Mouse (Mus musculus): Measurements from ENCODE around the gene AL731706.2. TPM values are rescaled to one million over a fixed set of nuclear protein-coding genes. Genes with fewer than 3 reads are reported as not detected.

AL731706.2 gene
- polyA plus RNA-seq (2015; fragmentation: Nextera tagmentation; extraction: Ambion mirVana), result 29.6 and 37.6 TPM in 2 replicates

DNA sequence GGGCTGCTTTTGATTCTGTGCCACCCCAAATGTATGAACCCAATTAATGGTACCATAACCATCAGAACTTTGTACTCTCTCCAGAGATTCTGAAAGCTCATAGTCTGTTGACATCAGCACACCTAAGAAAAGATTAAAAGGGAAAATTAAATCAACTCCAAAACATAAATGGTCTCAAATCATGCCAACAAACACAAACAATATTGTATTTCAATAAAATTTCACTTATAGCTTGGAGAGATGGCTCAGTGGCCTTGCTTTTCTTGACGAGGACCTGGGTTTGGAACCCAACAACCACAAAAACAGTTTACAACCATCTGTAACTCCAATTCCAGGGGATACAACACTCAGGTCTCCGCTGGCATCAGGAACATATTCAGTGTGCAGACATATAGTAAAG is at the start of gene AL731706.2:
Gene AL731706.2, minus strand, starts transcription at position 101 of the 400 bp plus-strand sequence.
- no peak within 1 kb of the TSS for H3K9ac ChIP-seq
- peaks cover 30% of the 10 kb centered on the region for H3K36me3 ChIP-seq
- H3K4me2 ChIP-seq, result no peak within 1 kb of the TSS
- H3K9me3 ChIP-seq, result no peaks in the 10 kb centered on the region
- H3K4me3 ChIP-seq, result no peak within 1 kb of the TSS
- no peak within 1 kb of the TSS for H3K27ac ChIP-seq
- ATAC-seq (ENCODE audit: low FRiP score), result no peak
- H3K4me1 ChIP-seq (replicated peaks), result peaks cover 9% of the 10 kb centered on the region
- 98% methylated on average over 2 of the region's 2 CpGs for WGBS
- no peaks in the 10 kb centered on the region for H3K27me3 ChIP-seq

DNA sequence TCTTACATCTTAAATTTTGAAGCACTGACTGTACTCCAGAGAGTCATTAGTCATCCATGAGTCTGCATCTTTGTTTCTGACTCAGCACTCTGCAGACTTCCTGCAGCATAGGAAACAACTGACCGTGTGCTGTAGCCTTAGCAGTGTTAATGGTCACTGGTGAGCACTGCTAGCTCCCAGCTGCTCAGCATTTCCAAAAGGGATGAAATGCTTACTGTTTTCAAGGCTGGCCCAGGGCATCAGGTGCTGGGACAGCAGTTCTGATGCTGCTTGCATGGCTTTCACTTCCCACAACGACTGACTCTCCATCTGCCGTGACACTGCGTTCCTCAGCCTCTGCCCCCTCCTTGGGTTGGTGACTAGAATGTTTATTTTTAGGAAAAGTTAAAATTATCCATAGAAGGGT is 35.5 kb upstream of the AL731706.2 start:
- Histone ChIP-seq H3K9me3 (no peaks in the 10 kb centered on the region), H3K27ac (no peak overlapping the region), H3K36me3 (no peaks in the 10 kb centered on the region), H3K27me3 (no peaks in the 10 kb centered on the region), H3K4me1 (replicated peaks) (0 out of 2 replicates have a peak, but pooled peaks cover 2% of the 10 kb centered on the region), H3K4me3 (no peak overlapping the region), H3K9ac (no peak overlapping the region; the same call in 1 of the 2 replicates), H3K4me2 (no peak overlapping the region)
- peak; percentile 28; the same call in 1 of the 2 replicates for ATAC-seq (ENCODE audit: low FRiP score)
- WGBS, result 63% methylated on average over 4 of the region's 4 CpGs

DNA sequence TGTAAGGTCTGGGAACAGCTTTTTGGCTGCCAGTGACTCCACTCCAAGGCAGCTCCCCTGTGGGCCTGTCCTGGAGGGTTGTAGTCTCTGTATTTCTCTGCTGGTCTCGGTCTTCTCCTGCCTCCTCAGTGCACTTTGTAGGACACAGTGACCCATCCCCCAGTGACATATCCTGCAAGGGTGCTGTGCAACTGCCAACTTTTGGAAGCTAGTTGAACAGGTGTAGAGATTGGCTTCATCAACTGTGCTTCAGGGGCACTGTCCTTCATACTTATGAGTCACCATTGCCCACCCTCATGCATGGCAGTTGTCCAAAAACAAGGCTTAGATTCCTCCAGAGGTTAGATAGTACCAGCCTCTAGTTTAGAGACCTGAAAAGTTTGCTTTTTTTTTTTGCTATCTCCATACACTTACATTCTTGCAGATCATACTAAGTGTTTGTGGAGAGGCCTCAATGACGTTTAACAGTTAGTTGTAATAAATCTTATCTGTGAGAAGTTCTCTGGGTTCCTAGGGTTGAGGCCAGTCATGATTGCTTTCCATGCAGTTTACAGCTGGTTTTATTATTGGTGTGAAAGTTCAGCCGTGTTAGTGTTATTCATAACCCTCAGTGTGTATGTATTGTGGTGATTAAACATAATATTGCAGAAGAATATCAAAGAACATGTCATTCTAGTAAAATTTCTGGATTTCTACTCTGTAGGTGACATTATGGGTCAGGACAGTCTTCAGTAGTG is 34.9 kb upstream of the AL731706.2 start:
- 82% methylated on average over 3 of the region's 3 CpGs for WGBS
- Histone ChIP-seq H3K4me2 (no peak overlapping the region), H3K4me3 (no peak overlapping the region), H3K9me3 (no peaks in the 10 kb centered on the region), H3K27ac (no peak overlapping the region), H3K36me3 (no peaks in the 10 kb centered on the region), H3K4me1 (replicated peaks) (0 out of 2 replicates have a peak, but pooled peaks cover 2% of the 10 kb centered on the region), H3K27me3 (no peaks in the 10 kb centered on the region), H3K9ac (no peak overlapping the region)
- ATAC-seq (ENCODE audit: low FRiP score), result no peak

DNA sequence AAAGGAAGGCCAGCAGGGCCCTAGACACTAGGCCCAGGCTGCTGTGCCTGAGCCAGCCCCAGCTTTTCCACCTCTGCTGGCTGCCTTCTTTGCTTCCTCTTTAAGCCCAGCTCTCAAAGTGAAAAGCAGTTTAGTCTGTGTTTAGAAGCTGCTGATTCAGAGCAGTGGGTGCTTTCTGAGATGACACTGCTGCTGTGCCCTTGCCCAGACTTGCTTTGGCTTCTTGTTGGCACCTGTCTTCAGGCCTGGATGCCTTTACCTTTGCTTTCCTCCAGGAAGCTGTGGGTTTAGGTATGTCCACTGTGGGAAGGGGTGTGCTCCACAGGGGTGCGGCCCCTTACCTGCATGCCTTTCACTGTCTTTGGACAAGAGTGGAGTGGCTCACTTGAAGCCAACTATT is 34.0 kb upstream of the AL731706.2 start:
- Histone ChIP-seq H3K9me3 (no peaks in the 10 kb centered on the region), H3K36me3 (no peaks in the 10 kb centered on the region), H3K4me1 (replicated peaks) (0 out of 2 replicates have a peak, but pooled peaks cover 2% of the 10 kb centered on the region), H3K27me3 (no peaks in the 10 kb centered on the region), H3K4me2 (no peak overlapping the region), H3K27ac (no peak overlapping the region), H3K4me3 (no peak overlapping the region), H3K9ac (no peak overlapping the region)
- 94% methylated on average over 1 of the region's 1 CpGs for WGBS
- no peak for ATAC-seq (ENCODE audit: low FRiP score)

DNA sequence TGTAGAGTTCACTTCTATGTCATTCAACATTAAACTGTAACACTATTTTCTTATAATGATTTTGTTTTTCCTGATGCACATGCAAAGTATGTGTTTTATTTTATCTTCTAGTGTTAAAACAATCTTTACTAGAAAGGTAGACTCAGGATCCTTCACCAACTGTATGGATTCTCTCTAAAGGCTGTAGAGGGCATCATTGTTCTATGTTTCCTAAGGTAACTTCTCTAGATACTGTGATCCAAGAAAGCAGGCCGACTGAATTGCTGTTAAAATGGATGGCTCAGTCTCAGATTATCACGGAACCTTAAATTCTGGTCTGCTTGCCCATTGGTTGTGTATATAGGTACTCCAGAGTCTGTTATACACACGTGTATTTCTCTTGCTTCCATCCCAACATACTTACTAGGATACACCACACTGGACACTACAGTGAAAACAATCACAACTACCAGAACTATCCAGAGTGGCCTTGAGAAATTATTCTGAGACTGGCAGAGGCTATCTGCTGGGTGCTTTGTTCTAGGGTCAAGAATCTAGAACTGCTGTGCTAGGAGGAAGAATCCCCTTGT is 28.9 kb upstream of the AL731706.2 start:
- Histone ChIP-seq H3K9me3 (no peaks in the 10 kb centered on the region), H3K27ac (no peak overlapping the region), H3K4me2 (no peak overlapping the region), H3K9ac (no peak overlapping the region), H3K4me3 (no peak overlapping the region), H3K36me3 (no peaks in the 10 kb centered on the region), H3K27me3 (no peaks in the 10 kb centered on the region), H3K4me1 (replicated peaks) (0 out of 2 replicates have a peak, but pooled peaks cover 7% of the 10 kb centered on the region)
- 0 out of 2 replicates have a peak, but pooled peaks have one; percentile 45 for ATAC-seq (ENCODE audit: low FRiP score)
- WGBS, result 47% methylated on average over 3 of the region's 3 CpGs

DNA sequence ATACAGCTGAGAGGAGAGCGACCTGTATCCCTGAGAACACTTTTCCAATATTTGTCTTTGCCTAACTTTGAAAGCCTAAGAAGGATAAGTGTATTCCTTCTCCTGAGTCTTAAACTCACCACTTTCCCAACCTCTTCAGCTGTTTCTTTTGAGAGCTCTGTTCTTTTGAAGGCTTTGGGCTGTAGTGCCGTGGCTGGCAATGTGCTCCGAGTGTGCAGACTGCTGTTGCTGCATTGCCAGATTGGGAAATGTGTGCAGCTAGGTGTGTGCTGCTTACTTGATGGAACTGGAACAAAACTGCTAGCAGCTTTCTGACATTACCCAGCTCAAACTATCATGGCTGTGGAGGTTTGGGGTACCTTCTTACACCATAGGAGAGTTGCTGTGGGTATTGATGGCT is 27.5 kb upstream of the AL731706.2 start:
- no peaks in the 10 kb centered on the region for H3K9me3 ChIP-seq
- H3K4me2 ChIP-seq, result no peak overlapping the region
- H3K4me3 ChIP-seq, result no peak overlapping the region
- no peak overlapping the region for H3K9ac ChIP-seq
- H3K4me1 ChIP-seq (replicated peaks), result 0 out of 2 replicates have a peak, but pooled peaks cover 7% of the 10 kb centered on the region
- no peaks in the 10 kb centered on the region for H3K36me3 ChIP-seq
- H3K27ac ChIP-seq, result no peak overlapping the region
- no peak for ATAC-seq (ENCODE audit: low FRiP score)
- no peaks in the 10 kb centered on the region for H3K27me3 ChIP-seq
- 30% methylated on average over 3 of the region's 3 CpGs for WGBS

DNA sequence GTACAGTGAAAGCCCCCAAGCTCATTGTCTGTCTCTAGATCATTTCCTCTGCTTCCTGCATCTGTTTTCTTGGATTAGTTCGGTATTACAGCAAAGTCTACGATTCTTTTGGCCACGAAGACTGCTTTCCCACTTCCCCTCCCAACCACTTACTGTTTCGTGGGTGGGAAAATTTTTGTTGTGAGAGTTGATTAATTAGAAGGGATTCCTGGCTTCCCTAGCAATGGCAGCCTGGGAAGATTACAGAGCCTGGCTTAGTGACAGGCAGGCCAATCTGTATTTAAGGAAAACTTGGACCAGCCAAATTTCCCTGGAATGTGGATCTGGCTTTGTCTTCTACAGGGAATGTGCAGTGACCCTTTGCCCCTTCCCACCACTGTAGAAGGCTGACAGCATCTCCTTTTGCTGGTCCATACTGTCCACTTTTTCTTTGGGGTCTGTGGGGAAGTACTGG is 26.5 kb upstream of the AL731706.2 start:
- no peak overlapping the region for H3K9ac ChIP-seq
- no peaks in the 10 kb centered on the region for H3K9me3 ChIP-seq
- WGBS, result 13% methylated on average over 4 of the region's 4 CpGs
- no peaks in the 10 kb centered on the region for H3K36me3 ChIP-seq
- no peak overlapping the region for H3K4me3 ChIP-seq
- 0 out of 2 replicates have a peak, but pooled peaks cover 7% of the 10 kb centered on the region for H3K4me1 ChIP-seq (replicated peaks)
- H3K27ac ChIP-seq, result no peak overlapping the region
- H3K4me2 ChIP-seq, result no peak overlapping the region
- H3K27me3 ChIP-seq, result no peaks in the 10 kb centered on the region
- 0 out of 2 replicates have a peak, but pooled peaks have one; percentile 60 for ATAC-seq (ENCODE audit: low FRiP score)

DNA sequence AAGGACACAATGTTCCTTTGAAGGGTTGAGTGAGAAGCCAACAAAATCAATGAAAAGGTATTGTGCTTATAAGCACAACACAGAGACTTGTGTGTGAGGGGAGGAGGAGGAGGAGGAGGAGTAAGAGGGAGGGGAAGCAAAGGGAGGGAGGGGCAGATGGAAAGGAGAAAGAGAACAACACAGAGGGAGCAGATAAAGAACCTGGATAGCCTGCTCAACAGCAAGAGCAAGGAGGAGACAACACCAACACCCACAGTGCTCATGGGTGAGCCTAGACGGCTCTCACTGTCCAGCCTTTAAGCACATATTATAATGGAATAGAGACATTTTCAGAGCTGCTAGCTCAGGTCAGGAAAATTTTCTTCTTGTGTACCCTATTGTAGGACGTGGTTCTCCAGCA is 23.8 kb upstream of the AL731706.2 start:
- H3K27ac ChIP-seq, result no peak overlapping the region
- 0 out of 2 replicates have a peak, but pooled peaks cover 7% of the 10 kb centered on the region for H3K4me1 ChIP-seq (replicated peaks)
- H3K27me3 ChIP-seq, result no peaks in the 10 kb centered on the region
- no peak overlapping the region for H3K4me3 ChIP-seq
- peaks cover 11% of the 10 kb centered on the region for H3K36me3 ChIP-seq
- H3K4me2 ChIP-seq, result no peak overlapping the region
- WGBS, result 66% methylated on average over 2 of the region's 2 CpGs
- ATAC-seq (ENCODE audit: low FRiP score), result no peak
- H3K9ac ChIP-seq, result no peak overlapping the region
- H3K9me3 ChIP-seq, result no peaks in the 10 kb centered on the region

DNA sequence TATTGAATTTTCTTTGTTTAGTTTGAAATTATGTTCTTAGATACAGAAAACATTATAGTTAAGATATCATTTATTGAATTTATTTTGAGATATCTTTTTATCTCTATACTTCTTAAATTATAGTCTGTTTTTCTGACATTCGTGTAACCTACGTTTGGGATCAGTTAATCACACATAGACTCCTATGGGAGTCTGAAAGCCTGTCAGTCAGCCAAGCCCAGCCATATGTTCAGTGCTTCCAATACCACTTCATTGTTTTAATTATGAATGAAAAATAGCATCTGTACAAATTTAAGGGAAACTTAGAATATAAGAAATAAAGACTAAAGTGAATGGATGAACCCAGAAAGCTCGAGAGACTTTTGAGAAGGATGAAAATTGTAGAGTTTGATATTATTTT is 23.1 kb upstream of the AL731706.2 start:
- no peak for ATAC-seq (ENCODE audit: low FRiP score)
- no peaks in the 10 kb centered on the region for H3K9me3 ChIP-seq
- H3K27ac ChIP-seq, result no peak overlapping the region
- H3K4me1 ChIP-seq (replicated peaks), result 0 out of 2 replicates have a peak, but pooled peaks cover 7% of the 10 kb centered on the region
- no peak overlapping the region for H3K4me3 ChIP-seq
- no peak overlapping the region for H3K9ac ChIP-seq
- 58% methylated on average over 3 of the region's 3 CpGs for WGBS
- peaks cover 11% of the 10 kb centered on the region for H3K36me3 ChIP-seq
- no peak overlapping the region for H3K4me2 ChIP-seq
- no peaks in the 10 kb centered on the region for H3K27me3 ChIP-seq

DNA sequence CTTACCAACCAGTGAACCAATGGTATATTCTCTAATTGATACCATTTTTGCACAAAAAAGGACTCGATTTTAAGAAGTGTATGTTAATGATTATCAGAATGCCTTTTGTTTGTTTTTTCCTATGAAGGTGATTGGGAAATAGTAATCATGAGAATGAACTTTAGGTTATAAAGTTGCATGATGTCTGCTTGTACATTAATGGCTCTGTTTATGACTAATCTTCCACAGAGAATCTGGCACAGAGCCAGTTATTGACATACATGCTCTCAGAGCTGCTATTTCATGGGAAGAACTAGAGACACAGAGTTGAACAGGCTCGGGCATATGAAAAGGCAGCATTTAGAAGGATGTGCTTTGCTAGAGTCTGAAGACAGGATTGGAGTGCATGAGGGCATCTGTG is 10.7 kb upstream of the AL731706.2 start:
- no peaks in the 10 kb centered on the region for H3K36me3 ChIP-seq
- WGBS, result 78% methylated on average over 2 of the region's 2 CpGs
- no peaks in the 10 kb centered on the region for H3K27me3 ChIP-seq
- no peak overlapping the region for H3K4me3 ChIP-seq
- no peak overlapping the region for H3K4me2 ChIP-seq
- no peak for ATAC-seq (ENCODE audit: low FRiP score)
- H3K9me3 ChIP-seq, result no peaks in the 10 kb centered on the region
- H3K27ac ChIP-seq, result no peak overlapping the region
- H3K9ac ChIP-seq, result no peak overlapping the region
- H3K4me1 ChIP-seq (replicated peaks), result peaks cover 14% of the 10 kb centered on the region

DNA sequence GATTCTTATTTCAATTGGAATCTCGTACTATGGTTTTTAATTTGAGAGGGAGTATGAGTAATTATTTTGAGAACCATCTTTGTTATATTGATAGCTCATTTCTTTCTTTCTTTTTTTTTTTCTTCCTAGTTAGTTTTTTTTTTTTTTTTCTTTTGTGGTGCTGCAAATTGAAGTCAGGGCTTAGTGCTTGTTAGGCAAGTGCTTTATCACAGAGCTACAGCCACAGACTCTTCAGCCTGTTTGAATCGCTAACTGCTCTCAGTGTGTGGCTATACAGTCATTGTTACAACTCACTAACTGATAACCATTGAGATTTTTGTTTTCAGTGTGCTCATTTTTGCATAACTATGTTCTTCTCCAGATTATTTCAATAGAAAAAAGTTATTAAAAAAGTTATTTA is 9.0 kb upstream of the AL731706.2 start:
- 60% methylated on average over 2 of the region's 2 CpGs for WGBS

DNA sequence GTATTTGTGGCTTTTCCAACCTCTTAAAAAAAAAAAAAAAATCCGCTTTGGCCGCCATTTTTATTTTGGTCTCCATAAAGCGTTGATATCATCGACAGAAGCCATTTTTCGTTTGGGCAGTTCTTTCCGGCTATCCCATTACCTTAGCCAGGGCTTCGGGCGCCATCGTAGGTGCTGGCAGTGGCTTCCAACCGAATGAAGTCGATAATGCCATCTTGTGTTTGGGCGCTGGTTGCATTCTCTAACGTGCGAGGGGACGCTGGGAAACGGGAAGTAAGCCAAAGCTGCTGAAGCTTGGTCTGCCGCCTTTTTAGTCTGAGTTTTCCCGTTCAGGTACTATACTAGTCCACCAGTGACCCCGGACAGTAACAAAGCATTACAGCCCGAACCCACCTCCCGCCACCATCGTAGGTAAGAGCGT is 6.5 kb upstream of the AL731706.2 start:
- H3K4me3 ChIP-seq, result peak overlapping the region; percentile 68
- H3K4me1 ChIP-seq (replicated peaks), result peaks cover 23% of the 10 kb centered on the region
- peak overlapping the region; percentile 53 for H3K4me2 ChIP-seq
- under 1% methylated on average over 23 of the region's 23 CpGs for WGBS
- peak overlapping the region; percentile 76 for H3K9ac ChIP-seq
- peak; percentile 87 for ATAC-seq (ENCODE audit: low FRiP score)
- H3K36me3 ChIP-seq, result no peaks in the 10 kb centered on the region
- H3K27ac ChIP-seq, result peak overlapping the region; percentile 96
- no peaks in the 10 kb centered on the region for H3K27me3 ChIP-seq
- H3K9me3 ChIP-seq, result no peaks in the 10 kb centered on the region

More for the DNA sequence above, 9.0 kb upstream of the AL731706.2 start:
- no peaks in the 10 kb centered on the region for H3K27me3 ChIP-seq
- H3K9me3 ChIP-seq, result no peaks in the 10 kb centered on the region
- H3K9ac ChIP-seq, result no peak overlapping the region
- no peak for ATAC-seq (ENCODE audit: low FRiP score)
- no peak overlapping the region for H3K4me3 ChIP-seq
- H3K4me2 ChIP-seq, result no peak overlapping the region
- no peak overlapping the region for H3K27ac ChIP-seq
- H3K36me3 ChIP-seq, result no peaks in the 10 kb centered on the region
- peaks cover 20% of the 10 kb centered on the region for H3K4me1 ChIP-seq (replicated peaks)
